Mouse (Mus musculus): ENCODE results near the gene Hadh. TPM values are rescaled to one million over a fixed set of nuclear protein-coding genes. Genes with fewer than 3 reads are reported as not detected.

The Hadh gene
- total and polyA plus RNA-seq, 3 experiments = 43.6 to 79.8 (median 66.7) TPM

GRCm38 (mm10) chr3:131299078-131299477 lies 27.2 kb upstream of the Hadh start:
- no peaks in the 10 kb centered on the region for H3K4me1 ChIP-seq (ENCODE audit: insufficient read depth, low read depth, low read length)

DNA sequence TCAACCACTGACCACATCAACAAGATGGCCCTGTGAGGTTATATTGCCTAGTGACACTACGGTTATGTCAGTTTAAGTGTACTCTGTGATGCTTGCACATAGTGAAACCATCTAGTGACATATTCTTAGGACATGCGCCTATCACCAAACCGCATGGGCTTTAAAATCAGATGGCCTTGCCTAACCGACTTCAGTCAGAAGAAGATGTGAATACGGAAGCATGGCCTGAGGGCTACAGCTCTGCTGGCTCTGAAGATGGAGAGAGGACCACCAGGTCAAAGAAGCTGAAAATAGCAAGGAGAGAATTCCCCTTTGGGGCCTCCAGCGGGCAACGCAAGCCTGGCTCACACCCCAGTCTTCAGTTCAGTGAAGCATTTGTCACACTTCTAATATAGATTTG lies 25.0 kb upstream of the Hadh start:
- TF ChIP-seq TAL1 (conservative IDR thresholded peaks at IDR 0.05; ENCODE audit: low read depth, low read length) = no peak
- TF ChIP-seq CTCF (IDR thresholded peaks at IDR 0.05; ENCODE audit: low read depth, low read length) = no peak
- no peaks in the 10 kb centered on the region for H3K27me3 ChIP-seq (ENCODE audit: insufficient read depth, low read length)
- DNase-seq (ENCODE audit: low spot score) (no peak), ATAC-seq (ENCODE audit: extremely low read depth, insufficient number of reproducible peaks, low FRiP score, poor library complexity, severe bottlenecking) (no peak)
- peaks cover 24% of the 10 kb centered on the region for H3K9me3 ChIP-seq (replicated peaks)
- H3K4me1 ChIP-seq (ENCODE audit: insufficient read depth, low read depth, low read length) = no peaks in the 10 kb centered on the region
- no peak overlapping the region for H3K4me3 ChIP-seq (ENCODE audit: low read depth, low read length)
- H3K36me3 ChIP-seq (replicated peaks) = no peaks in the 10 kb centered on the region

More at GRCm38 (mm10) chr3:131299078-131299477, 27.2 kb upstream of the Hadh start:
- Histone ChIP-seq H3K4me3 (ENCODE audit: low read depth, low read length) (no peak overlapping the region), H3K36me3 (replicated peaks) (no peaks in the 10 kb centered on the region), H3K9me3 (replicated peaks) (peaks cover 33% of the 10 kb centered on the region), H3K27me3 (ENCODE audit: insufficient read depth, low read length) (no peaks in the 10 kb centered on the region)
- TF ChIP-seq POLR2AphosphoS5 (IDR thresholded peaks at IDR 0.05; ENCODE audit: insufficient replicate concordance, low read depth, low read length) = no peak
- no peak for TF ChIP-seq GATA2 (IDR thresholded peaks at IDR 0.05; ENCODE audit: borderline replicate concordance, low read depth, low read length)
- no peak for TF ChIP-seq CTCF (IDR thresholded peaks at IDR 0.05; ENCODE audit: low read depth, low read length)
- no peak for TF ChIP-seq TAL1 (conservative IDR thresholded peaks at IDR 0.05; ENCODE audit: low read depth, low read length)
- no peak for TF ChIP-seq GATA1 (IDR thresholded peaks at IDR 0.05; ENCODE audit: borderline replicate concordance, low read length)
- ATAC-seq (ENCODE audit: extremely low read depth, insufficient number of reproducible peaks, low FRiP score, poor library complexity, severe bottlenecking) = no peak
- DNase-seq (ENCODE audit: low spot score) = no peak

DNA sequence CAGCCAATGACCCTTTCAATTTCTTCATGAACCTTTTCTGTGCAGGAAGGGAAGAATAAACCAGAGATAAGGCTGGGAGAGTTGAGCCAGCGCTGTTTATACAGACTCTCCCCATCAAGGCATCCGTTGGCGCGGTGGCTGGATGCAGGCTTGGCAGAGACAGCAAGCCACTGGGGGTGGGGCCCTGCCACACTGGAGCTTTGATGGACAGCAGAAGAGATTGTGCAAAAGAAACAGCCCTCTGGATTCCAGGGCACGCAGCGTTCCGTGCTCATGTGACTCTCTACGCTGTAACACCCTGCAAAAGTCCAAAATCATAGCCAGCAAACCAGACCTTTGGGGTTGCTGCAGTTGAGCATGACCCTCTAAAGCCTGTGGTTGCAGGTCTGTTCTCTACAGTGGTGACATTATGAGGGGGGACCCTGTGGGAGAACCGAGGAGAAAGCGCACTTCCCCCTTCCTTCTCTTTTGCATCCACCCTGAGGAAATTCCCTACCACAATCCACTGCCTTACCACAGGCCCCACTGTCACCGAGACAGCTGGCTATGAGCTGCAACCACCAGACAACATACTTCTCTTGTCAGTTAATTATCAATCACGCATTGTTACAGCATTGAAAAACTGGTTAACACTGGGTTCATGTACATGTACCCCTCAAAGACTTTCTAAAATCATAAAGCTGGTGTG lies 23.8 kb upstream of the Hadh start:
- TF ChIP-seq CTCF (IDR thresholded peaks at IDR 0.05; ENCODE audit: low read depth, low read length) (no peak), POLR2AphosphoS5 (IDR thresholded peaks at IDR 0.05; ENCODE audit: insufficient replicate concordance, low read depth, low read length) (no peak), TAL1 (conservative IDR thresholded peaks at IDR 0.05; ENCODE audit: low read depth, low read length) (no peak), GATA2 (IDR thresholded peaks at IDR 0.05; ENCODE audit: borderline replicate concordance, low read depth, low read length) (no peak), GATA1 (IDR thresholded peaks at IDR 0.05; ENCODE audit: borderline replicate concordance, low read length) (no peak)
- no peaks in the 10 kb centered on the region for H3K27me3 ChIP-seq (ENCODE audit: insufficient read depth, low read length)
- no peaks in the 10 kb centered on the region for H3K4me1 ChIP-seq (ENCODE audit: insufficient read depth, low read depth, low read length)
- peaks cover 24% of the 10 kb centered on the region for H3K9me3 ChIP-seq (replicated peaks)
- no peak for DNase-seq (ENCODE audit: low spot score)
- no peak for ATAC-seq (ENCODE audit: extremely low read depth, insufficient number of reproducible peaks, low FRiP score, poor library complexity, severe bottlenecking)
- H3K36me3 ChIP-seq (replicated peaks) = no peaks in the 10 kb centered on the region
- H3K4me3 ChIP-seq (ENCODE audit: low read depth, low read length) = no peak overlapping the region

DNA sequence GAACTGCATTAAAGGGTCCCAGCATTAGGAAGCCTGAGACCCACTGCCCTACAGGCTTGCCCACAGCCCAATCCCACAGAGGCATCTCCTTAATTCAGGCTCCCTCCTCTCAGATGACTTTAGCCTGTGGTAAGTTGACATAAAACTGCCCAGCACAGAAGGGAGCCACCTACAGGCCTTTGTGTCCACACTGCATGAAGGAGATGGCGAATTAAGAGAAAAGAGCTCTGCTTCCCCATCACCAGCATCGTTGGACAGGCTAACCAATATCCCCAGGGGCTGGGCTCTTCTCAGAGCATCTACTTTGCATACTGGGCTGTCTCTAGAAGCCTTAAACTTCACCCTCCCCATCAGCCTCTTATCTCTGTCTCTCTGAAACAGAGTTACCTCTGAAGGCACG lies 22.6 kb upstream of the Hadh start:
- ATAC-seq (ENCODE audit: extremely low read depth, insufficient number of reproducible peaks, low FRiP score, poor library complexity, severe bottlenecking) (no peak), DNase-seq (ENCODE audit: low spot score) (no peak)
- no peak for TF ChIP-seq POLR2AphosphoS5 (IDR thresholded peaks at IDR 0.05; ENCODE audit: insufficient replicate concordance, low read depth, low read length)
- TF ChIP-seq TAL1 (conservative IDR thresholded peaks at IDR 0.05; ENCODE audit: low read depth, low read length) = no peak
- no peak for TF ChIP-seq CTCF (IDR thresholded peaks at IDR 0.05; ENCODE audit: low read depth, low read length)
- TF ChIP-seq GATA1 (IDR thresholded peaks at IDR 0.05; ENCODE audit: borderline replicate concordance, low read length) = no peak
- no peak for TF ChIP-seq GATA2 (IDR thresholded peaks at IDR 0.05; ENCODE audit: borderline replicate concordance, low read depth, low read length)
- Histone ChIP-seq H3K36me3 (replicated peaks) (no peaks in the 10 kb centered on the region), H3K4me1 (ENCODE audit: insufficient read depth, low read depth, low read length) (no peaks in the 10 kb centered on the region), H3K9me3 (replicated peaks) (peaks cover 33% of the 10 kb centered on the region), H3K4me3 (ENCODE audit: low read depth, low read length) (no peak overlapping the region), H3K27me3 (ENCODE audit: insufficient read depth, low read length) (no peaks in the 10 kb centered on the region)

- no peak for TF ChIP-seq GATA1 (IDR thresholded peaks at IDR 0.05; ENCODE audit: borderline replicate concordance, low read length)
- TF ChIP-seq TAL1 (conservative IDR thresholded peaks at IDR 0.05; ENCODE audit: low read depth, low read length) = no peak
- no peak for TF ChIP-seq CTCF (IDR thresholded peaks at IDR 0.05; ENCODE audit: low read depth, low read length)
- TF ChIP-seq GATA2 (IDR thresholded peaks at IDR 0.05; ENCODE audit: borderline replicate concordance, low read depth, low read length) = no peak
- TF ChIP-seq POLR2AphosphoS5 (IDR thresholded peaks at IDR 0.05; ENCODE audit: insufficient replicate concordance, low read depth, low read length) = no peak
- no peaks in the 10 kb centered on the region for H3K27me3 ChIP-seq (ENCODE audit: insufficient read depth, low read length)
- DNase-seq (ENCODE audit: low spot score) = no peak
Measured at GRCm38 (mm10) chr3:131292959-131293358, 21.1 kb upstream of the Hadh start.

DNA sequence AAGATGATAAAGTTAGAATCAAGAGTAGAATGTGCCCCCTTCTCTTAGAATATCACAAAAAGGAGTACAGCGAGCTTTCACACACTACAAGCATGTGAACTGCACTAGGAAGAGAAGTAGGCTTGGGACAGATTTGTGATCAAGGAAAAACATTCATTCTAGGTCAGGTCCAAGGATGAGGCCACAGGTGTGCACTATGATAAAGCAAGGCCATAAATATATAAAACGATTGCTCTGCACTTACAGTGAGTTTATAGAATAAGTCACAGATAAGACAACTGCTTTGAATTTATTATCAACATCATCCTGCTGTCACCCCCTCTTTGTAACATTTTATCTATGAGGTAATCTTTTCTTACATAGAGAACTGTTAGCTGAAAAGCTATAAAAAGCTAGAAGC lies 20.4 kb upstream of the Hadh start:
- no peak for TF ChIP-seq CTCF (IDR thresholded peaks at IDR 0.05; ENCODE audit: low read depth, low read length)
- no peak for TF ChIP-seq POLR2AphosphoS5 (IDR thresholded peaks at IDR 0.05; ENCODE audit: insufficient replicate concordance, low read depth, low read length)
- TF ChIP-seq GATA2 (IDR thresholded peaks at IDR 0.05; ENCODE audit: borderline replicate concordance, low read depth, low read length) = no peak
- TF ChIP-seq TAL1 (conservative IDR thresholded peaks at IDR 0.05; ENCODE audit: low read depth, low read length) = no peak
- no peak for TF ChIP-seq GATA1 (IDR thresholded peaks at IDR 0.05; ENCODE audit: borderline replicate concordance, low read length)
- Histone ChIP-seq H3K9me3 (replicated peaks) (peaks cover 37% of the 10 kb centered on the region), H3K4me1 (ENCODE audit: insufficient read depth, low read depth, low read length) (no peaks in the 10 kb centered on the region), H3K27me3 (ENCODE audit: insufficient read depth, low read length) (no peaks in the 10 kb centered on the region), H3K36me3 (replicated peaks) (no peaks in the 10 kb centered on the region), H3K4me3 (ENCODE audit: low read depth, low read length) (no peak overlapping the region)
- DNase-seq (ENCODE audit: low spot score) (no peak), ATAC-seq (ENCODE audit: extremely low read depth, insufficient number of reproducible peaks, low FRiP score, poor library complexity, severe bottlenecking) (no peak)

More at GRCm38 (mm10) chr3:131292959-131293358, 21.1 kb upstream of the Hadh start:
- ATAC-seq (ENCODE audit: extremely low read depth, insufficient number of reproducible peaks, low FRiP score, poor library complexity, severe bottlenecking) = no peak
- no peaks in the 10 kb centered on the region for H3K4me1 ChIP-seq (ENCODE audit: insufficient read depth, low read depth, low read length)
- no peaks in the 10 kb centered on the region for H3K36me3 ChIP-seq (replicated peaks)
- H3K9me3 ChIP-seq (replicated peaks) = peaks cover 35% of the 10 kb centered on the region
- no peak overlapping the region for H3K4me3 ChIP-seq (ENCODE audit: low read depth, low read length)
